Mouse (Mus musculus) heart, postnatal 0 days (tissue): Measurements from ENCODE around the gene Arhgap25. TPM values are rescaled to one million over a fixed set of nuclear protein-coding genes. Genes with fewer than 3 reads are reported as not detected.
"Not testable (repeated sequence)": the region's sequence is repeated elsewhere in the genome, so short reads cannot be mapped to it uniquely, and the experiment has no call there.

ENCODE experiments used
- ATAC-seq: fragments of 200-750 bp; cut with Nextera tagmentation; 2 replicates; pipeline ENCODE4 v1.8.0; 2017; ENCODE audit warnings: low read depth, moderate number of reproducible peaks, moderate library complexity; ENCODE audit not compliant: insufficient read depth
- DNase-seq: peaks from one replicate; pipeline ENCODE4 v3.0.0-alpha.2; 2016; ENCODE audit warnings: low spot score
- H3K27ac ChIP-seq: fragments of 300-500 bp; sonication (generic); 2 replicates; pipeline ENCODE4 v1.5.1; 2014; ENCODE audit warnings: low read depth, mild to moderate bottlenecking
- H3K27me3 ChIP-seq: fragments of 300-500 bp; sonication (generic); 2 replicates; pipeline ENCODE4 v1.6.1; 2014; ENCODE audit warnings: low read length, mixed read lengths; ENCODE audit not compliant: control insufficient read depth, insufficient read depth
- H3K36me3 ChIP-seq: fragments of 300-500 bp; sonication (generic); replicated peaks from 2 replicates; pipeline ENCODE4 v1.6.1; 2014; ENCODE audit warnings: low read length, mixed read lengths; ENCODE audit not compliant: control insufficient read depth, insufficient read depth
- H3K4me1 ChIP-seq: fragments of 300-500 bp; sonication (generic); 2 replicates; pipeline ENCODE4 v1.6.1; 2014; ENCODE audit warnings: antibody characterized with exemption; ENCODE audit not compliant: control insufficient read depth, insufficient read depth
- H3K4me2 ChIP-seq: fragments of 300-500 bp; sonication (generic); 2 replicates; pipeline ENCODE4 v1.6.1; 2014; ENCODE audit warnings: low read depth, mild to moderate bottlenecking, low read length, moderate library complexity
- H3K4me3 ChIP-seq: fragments of 300-500 bp; sonication (generic); 2 replicates; pipeline ENCODE4 v1.5.1; 2014; ENCODE audit warnings: low read depth, low read length
- H3K9ac ChIP-seq: fragments of 300-500 bp; sonication (generic); replicated peaks from 2 replicates; pipeline ENCODE4 v1.6.1; 2014; ENCODE audit warnings: low read depth, low read length, mixed read lengths
- H3K9me3 ChIP-seq: fragments of 300-500 bp; sonication (generic); replicated peaks from 2 replicates; pipeline ENCODE4 v1.6.1; 2016; ENCODE audit warnings: low read length; ENCODE audit not compliant: control insufficient read depth
- CTCF ChIP-seq: IDR thresholded peaks from 2 replicates; pipeline ENCODE4 v1.5.1; 2016; ENCODE audit warnings: antibody characterized with exemption, control low read depth, low read depth
- EP300 ChIP-seq: IDR thresholded peaks from 2 replicates; pipeline ENCODE4 v1.6.1; 2016; ENCODE audit warnings: antibody characterized with exemption, low read depth
- WGBS: fragments of 180-500 bp; shearing (Covaris S2); extraction: QIAGEN DNeasy Blood & Tissue Kit; methylation state at CpG from one replicate; pipeline ENCODE4 v1.1.7; 2014; 5-methylcytosine and 5-hydroxymethylcytosine counted together
- polyA plus RNA-seq: library from polyadenylated mRNA; unstranded; fragments of >200 nt; fragmentation: Nextera tagmentation; extraction: Ambion mirVana; gene quantifications from 2 replicates; pipeline ENCODE4 v1.2.1, GENCODE M21; 2015
- total RNA-seq: library from RNA; depleted of rRNA; stranded (reverse); fragments of >200 nt; gene quantifications from 2 replicates; pipeline ENCODE4 v1.2.3, GENCODE M21; 2014; ENCODE audit warnings: low replicate concordance

Arhgap25 gene
- total and polyA plus RNA-seq, 2 experiments from 2014 or later, result 1.6 to 3.2 TPM

- Histone ChIP-seq H3K9ac (no peak overlapping the region), H3K27me3 (peaks cover 46% of the 10 kb centered on the region), H3K4me3 (no peak overlapping the region), H3K36me3 (peaks cover 4% of the 10 kb centered on the region; the same call in 1 of the 2 replicates), H3K27ac (no peak overlapping the region), H3K9me3 (no peaks in the 10 kb centered on the region), H3K4me1 (no peaks in the 10 kb centered on the region), H3K4me2 (no peak overlapping the region)
- 27% methylated on average over 5 of the region's 5 CpGs for WGBS
- ATAC-seq (no peak), DNase-seq (no peak)
- TF ChIP-seq EP300 (no peak), CTCF (no peak)
Observed at GRCm38 (mm10) chr6:87479291-87479999, 53.6 kb downstream of the Arhgap25 start.

- ATAC-seq, result no peak
- DNase-seq, result no peak
- H3K27ac ChIP-seq, result no peak overlapping the region
- no peaks in the 10 kb centered on the region for H3K9me3 ChIP-seq
- no peak overlapping the region for H3K4me3 ChIP-seq
- H3K36me3 ChIP-seq, result peaks cover 4% of the 10 kb centered on the region; the same call in 1 of the 2 replicates
- peaks cover 47% of the 10 kb centered on the region for H3K27me3 ChIP-seq
- no peak overlapping the region for H3K4me2 ChIP-seq
- H3K4me1 ChIP-seq, result no peaks in the 10 kb centered on the region
- TF ChIP-seq CTCF, result no peak
- TF ChIP-seq EP300, result no peak
- 41% methylated on average over 4 of the region's 4 CpGs for WGBS
- no peak overlapping the region for H3K9ac ChIP-seq
Observed at GRCm38 (mm10) chr6:87478847-87479246, 54.2 kb downstream of the Arhgap25 start.

- Histone ChIP-seq H3K4me3 (no peak overlapping the region), H3K4me2 (no peak overlapping the region), H3K36me3 (0 out of 2 replicates have a peak, but pooled peaks cover 4% of the 10 kb centered on the region), H3K9me3 (no peaks in the 10 kb centered on the region), H3K4me1 (no peaks in the 10 kb centered on the region), H3K9ac (no peak overlapping the region), H3K27ac (no peak overlapping the region), H3K27me3 (peaks cover 54% of the 10 kb centered on the region)
- DNase-seq, result no peak
- no peak for ATAC-seq
- TF ChIP-seq CTCF (no peak), EP300 (no peak)
- 85% methylated on average over 5 of the region's 5 CpGs for WGBS
Observed at GRCm38 (mm10) chr6:87475223-87475622, 57.8 kb downstream of the Arhgap25 start.

DNA sequence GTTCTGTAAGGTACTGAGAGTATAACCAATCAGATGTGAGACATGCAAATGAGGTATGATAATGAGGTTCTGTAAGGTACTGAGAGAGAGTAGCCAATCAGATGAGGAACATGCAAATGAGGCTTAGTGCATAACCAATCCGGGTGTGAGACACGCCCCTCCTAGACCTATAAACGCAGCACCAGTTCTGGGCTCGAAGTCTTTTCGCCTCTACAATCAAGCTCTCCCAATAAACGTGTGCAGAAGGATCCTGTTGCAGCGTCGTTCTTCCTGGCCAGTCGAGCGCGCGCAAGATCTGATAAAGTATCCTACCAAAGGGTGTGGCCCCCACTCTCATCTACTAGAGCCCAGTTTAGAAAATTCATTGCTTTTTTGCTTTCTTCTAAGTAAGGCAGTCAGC is 63.0 kb downstream of the Arhgap25 start:
- H3K9me3 ChIP-seq, H3K4me2 ChIP-seq, H3K36me3 ChIP-seq, DNase-seq, H3K27ac ChIP-seq, ATAC-seq, H3K4me1 ChIP-seq, H3K9ac ChIP-seq, H3K4me3 ChIP-seq: not testable (repeated sequence)
- WGBS, result 92% methylated on average over 12 of the region's 12 CpGs
- peaks cover 54% of the 10 kb centered on the region for H3K27me3 ChIP-seq

GRCm38 (mm10) chr6:87468372-87468771 is 64.7 kb downstream of the Arhgap25 start:
- DNase-seq, result no peak
- WGBS, result 30% methylated on average over 10 of the region's 10 CpGs

GRCm38 (mm10) chr6:87467373-87467772 is 65.7 kb downstream of the Arhgap25 start:
- 93% methylated on average over 1 of the region's 1 CpGs for WGBS

More at GRCm38 (mm10) chr6:87468372-87468771, 64.7 kb downstream of the Arhgap25 start:
- H3K36me3 ChIP-seq, result 0 out of 2 replicates have a peak, but pooled peaks cover 4% of the 10 kb centered on the region
- no peak overlapping the region for H3K9ac ChIP-seq
- no peak overlapping the region for H3K27ac ChIP-seq
- TF ChIP-seq EP300 (no peak), CTCF (no peak)
- no peak overlapping the region for H3K4me2 ChIP-seq
- H3K4me1 ChIP-seq, result no peaks in the 10 kb centered on the region
- no peak for ATAC-seq
- H3K4me3 ChIP-seq, result no peak overlapping the region
- H3K27me3 ChIP-seq, result peaks cover 61% of the 10 kb centered on the region
- H3K9me3 ChIP-seq, result no peaks in the 10 kb centered on the region

More at GRCm38 (mm10) chr6:87467373-87467772, 65.7 kb downstream of the Arhgap25 start:
- Histone ChIP-seq H3K4me3 (no peak overlapping the region), H3K27ac (no peak overlapping the region), H3K9ac (no peak overlapping the region), H3K36me3 (0 out of 2 replicates have a peak, but pooled peaks cover 4% of the 10 kb centered on the region), H3K9me3 (no peaks in the 10 kb centered on the region), H3K4me2 (no peak overlapping the region), H3K27me3 (peaks cover 63% of the 10 kb centered on the region), H3K4me1 (no peaks in the 10 kb centered on the region)
- ATAC-seq (no peak), DNase-seq (no peak)
- TF ChIP-seq EP300 (no peak), CTCF (no peak)
